Mouse (Mus musculus) bone marrow macrophage, adult 2 months (primary cell): Measurements from ENCODE around the gene Psmb3.

Source experiments
- CTCF ChIP-seq: IDR thresholded peaks from 2 replicates; pipeline ENCODE4 v1.5.1; 2012; ENCODE audit warnings: low read depth, mild to moderate bottlenecking, low read length, moderate library complexity
- POLR2A ChIP-seq: IDR thresholded peaks from 2 replicates; pipeline ENCODE4 v1.6.1; 2012; ENCODE audit warnings: mild to moderate bottlenecking, low read depth, low read length, borderline replicate concordance

DNA sequence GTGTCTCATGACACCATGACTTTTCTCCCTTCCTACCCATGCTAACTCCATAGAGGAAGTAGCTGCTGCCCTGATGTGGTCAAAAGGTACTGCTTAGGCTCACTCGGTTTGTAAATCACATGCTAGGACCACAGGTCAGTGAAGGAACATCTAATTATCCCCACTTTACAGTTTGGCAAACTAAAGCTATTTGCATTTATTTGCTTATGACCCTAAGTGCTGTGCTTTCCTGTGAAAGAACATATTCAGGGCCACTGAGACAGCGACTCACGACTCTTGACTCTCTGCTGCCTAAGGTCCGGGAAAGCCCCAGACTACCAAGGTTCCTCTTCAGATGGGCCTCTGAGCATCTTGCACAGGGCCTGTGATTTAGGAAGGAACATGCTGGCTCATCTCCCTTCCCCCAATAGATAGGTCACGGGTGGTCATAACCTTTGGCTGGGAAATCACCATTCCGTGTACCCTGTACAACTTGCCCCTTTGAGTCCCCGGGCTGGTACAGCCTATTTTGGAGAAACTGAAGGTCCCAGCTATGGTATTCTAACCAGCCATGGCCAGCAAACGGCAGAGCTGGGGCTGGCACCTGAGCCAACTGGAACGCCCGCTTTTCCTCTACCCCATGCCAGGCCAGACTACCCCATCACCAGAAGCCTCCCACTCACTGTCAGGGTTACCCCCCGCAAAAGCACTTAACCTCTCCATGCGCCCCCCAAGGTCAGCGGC lies 43.8 kb upstream of the Psmb3 start:
- TF ChIP-seq CTCF (no peak), POLR2A (no peak; the same call in 1 of the 2 replicates)
